Mouse (Mus musculus) cerebellum, adult (tissue): Measurements from ENCODE around the gene Ehd4.

Experiments used
- ATAC-seq: cut with Nextera tagmentation; 2 replicates; pipeline ENCODE4 v1.9.2; 2017; ENCODE audit warnings: mild to moderate bottlenecking, moderate library complexity, mixed read lengths; ENCODE audit not compliant: insufficient number of reproducible peaks, low FRiP score, low TSS enrichment

Ehd4 gene

DNA sequence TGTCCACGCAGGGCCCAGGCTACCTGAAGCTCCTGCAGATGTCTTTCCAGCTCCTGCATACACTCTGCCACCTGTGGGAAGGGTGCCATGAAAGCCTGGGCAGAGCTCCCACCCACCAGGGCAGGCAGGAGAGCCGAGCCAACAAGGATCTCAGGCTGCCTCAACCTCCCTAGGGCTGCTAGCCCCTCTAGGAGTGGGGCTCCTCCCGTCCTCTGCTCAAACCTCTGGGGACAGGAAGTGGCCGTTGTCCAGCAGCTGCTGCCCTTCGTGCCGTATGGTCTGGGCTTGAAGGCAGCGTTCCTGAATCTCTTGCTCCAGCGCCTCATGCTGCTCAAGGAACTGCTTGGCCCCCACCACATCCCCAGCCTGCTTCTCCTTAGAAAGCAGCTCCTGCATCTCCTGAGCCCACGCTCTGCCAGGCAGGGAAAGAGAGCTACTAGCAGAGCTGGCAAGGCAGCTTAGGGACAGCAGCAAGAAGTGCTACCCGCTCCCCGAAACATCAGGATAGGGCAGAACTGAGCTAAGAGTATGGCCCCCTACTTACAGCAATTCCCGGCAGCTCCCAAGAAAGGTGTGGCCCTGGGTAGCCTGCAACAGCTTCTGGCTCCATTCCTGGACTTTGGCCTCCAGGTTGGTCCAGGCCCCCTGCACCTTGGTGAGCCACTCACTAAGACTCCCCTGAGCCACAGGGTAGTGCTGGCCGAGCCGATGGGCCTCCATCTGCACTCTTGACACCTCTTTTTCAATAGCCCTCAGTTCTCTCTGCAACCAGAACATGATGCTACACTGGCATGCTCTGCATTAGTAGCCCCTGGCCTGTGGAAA, 107.7 kb downstream of the Ehd4 start:
- ATAC-seq: no peak

DNA sequence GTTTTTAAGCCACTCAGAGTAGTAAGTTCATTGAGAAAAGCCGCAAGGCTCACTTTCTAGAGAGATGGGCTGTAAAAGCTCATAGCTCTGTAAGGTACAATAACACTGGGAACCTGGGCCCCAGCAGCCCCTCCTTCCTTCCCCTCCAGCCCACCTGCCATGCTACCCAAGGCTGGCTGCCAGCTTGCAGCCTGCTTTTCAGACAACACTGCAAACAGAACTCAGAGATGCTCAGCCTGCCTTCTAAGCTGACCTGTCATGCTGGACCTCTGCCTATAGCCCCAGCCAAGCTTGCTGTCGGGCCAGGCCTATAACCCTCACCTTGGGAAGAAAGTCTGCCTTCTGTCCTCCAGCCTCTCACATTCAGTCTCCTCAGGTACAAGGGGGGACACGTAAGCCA, 109.7 kb downstream of the Ehd4 start:
- no peak for ATAC-seq

DNA sequence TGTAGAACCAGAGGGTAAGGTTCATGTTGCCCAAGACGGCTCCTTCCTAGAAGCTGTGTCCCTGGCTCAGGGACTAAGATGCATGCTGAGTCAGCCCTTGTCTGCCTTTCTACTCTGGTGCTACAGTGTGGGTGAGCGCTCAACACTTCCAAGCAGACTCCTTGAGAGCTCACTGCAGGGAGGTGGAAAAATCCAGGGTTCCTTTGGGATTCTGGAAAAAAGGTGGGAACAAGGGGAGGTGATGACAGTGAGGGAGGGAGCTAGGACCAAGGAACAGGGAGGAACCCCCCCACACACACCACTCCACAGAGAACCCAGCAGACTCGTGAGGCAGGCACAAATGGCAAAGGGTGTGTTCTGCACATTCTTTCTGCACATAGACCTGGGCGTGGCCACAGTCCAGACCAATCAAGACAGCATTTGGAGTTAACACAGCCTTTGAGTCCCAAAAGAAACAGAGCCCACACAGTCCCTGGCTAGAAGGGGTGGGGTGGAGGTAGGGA, 110.3 kb downstream of the Ehd4 start:
- no peak for ATAC-seq

- no peak for ATAC-seq
Observed at GRCm38 (mm10) chr2:120040991-120041390, 113.4 kb downstream of the Ehd4 start.
